21 mouse cellular contexts compared by ENCODE assay signal in genomic region chr13:101501845-101502284, GRCm38 (mm10).
DNase-seq lines count a peak whose midpoint lies in the region; ATAC-seq lines count a peak whose summit lies in the region.
"Had no signal": no experiment of that assay in that cellular context is flagged by ENCODE, and none has a peak within 500 bp of the region (broad histone marks: within the 10 kb centered on the region; RNA-seq: fewer than 3 reads in every experiment).

No protein-coding gene starts in this region.

- no peak overlapping the region for H3K27ac ChIP-seq in hindbrain, embryonic 15.5 days (replicated peaks)
- no peak overlapping the region for H3K27ac ChIP-seq in hindbrain, embryonic 10.5 days
- H3K27ac ChIP-seq in neural tube, embryonic 13.5 days (replicated peaks), result no peak overlapping the region
- H3K27ac ChIP-seq in kidney, embryonic 15.5 days, result no peak overlapping the region
- H3K27ac ChIP-seq: embryonic facial prominence, embryonic 13.5 days; heart, embryonic 13.5 days; kidney, postnatal 0 days; layer of hippocampus, adult 2 months; liver, embryonic 15.5 days had no signal

- 54% methylated on average over 5 of the region's 5 CpGs for WGBS in hindbrain, embryonic 15.5 days
- 85% methylated on average over 5 of the region's 5 CpGs for WGBS in hindbrain, embryonic 10.5 days
- WGBS in neural tube, embryonic 13.5 days, result 61% methylated on average over 5 of the region's 5 CpGs
- WGBS in kidney, embryonic 15.5 days, result 76% methylated on average over 5 of the region's 5 CpGs

- peak; percentile 48; the same call in 1 of the 2 replicates for ATAC-seq in hindbrain, embryonic 15.5 days (ENCODE audit: low FRiP score, low read depth)
- peak; percentile 79 for ATAC-seq in neural tube, embryonic 13.5 days (ENCODE audit: low read depth)
- ATAC-seq in kidney, embryonic 15.5 days (replicated peaks; ENCODE audit: low FRiP score), result no peak
- ATAC-seq: intestine, embryonic 16.5 days; lung, postnatal 0 days had no signal

- H3K9me3 ChIP-seq in hindbrain, embryonic 15.5 days, result no peaks in the 10 kb centered on the region
- no peaks in the 10 kb centered on the region for H3K9me3 ChIP-seq in hindbrain, embryonic 10.5 days
- H3K9me3 ChIP-seq in neural tube, embryonic 13.5 days, result no peaks in the 10 kb centered on the region
- no peaks in the 10 kb centered on the region for H3K9me3 ChIP-seq in kidney, embryonic 15.5 days (replicated peaks)
- H3K9me3 ChIP-seq: embryonic facial prominence, embryonic 13.5 days; heart, embryonic 13.5 days; liver, embryonic 15.5 days had no signal

- H3K36me3 ChIP-seq in hindbrain, embryonic 15.5 days, result no peaks in the 10 kb centered on the region
- no peaks in the 10 kb centered on the region for H3K36me3 ChIP-seq in hindbrain, embryonic 10.5 days
- H3K36me3 ChIP-seq in neural tube, embryonic 13.5 days, result no peaks in the 10 kb centered on the region
- no peaks in the 10 kb centered on the region for H3K36me3 ChIP-seq in kidney, embryonic 15.5 days
- H3K36me3 ChIP-seq: embryonic facial prominence, embryonic 13.5 days; heart, embryonic 13.5 days; liver, embryonic 15.5 days had no signal

- no peak overlapping the region for H3K4me3 ChIP-seq in hindbrain, embryonic 15.5 days
- H3K4me3 ChIP-seq in hindbrain, embryonic 10.5 days, result no peak overlapping the region
- H3K4me3 ChIP-seq in neural tube, embryonic 13.5 days, result no peak overlapping the region
- no peak overlapping the region for H3K4me3 ChIP-seq in kidney, embryonic 15.5 days (replicated peaks)
- H3K4me3 ChIP-seq: embryonic facial prominence, embryonic 13.5 days; heart, embryonic 13.5 days; layer of hippocampus, adult 2 months; liver, embryonic 15.5 days had no signal

- DNase-seq in cerebellum, adult 9-10 months, result peak; percentile 57
- DNase-seq in cerebellum, postnatal 36 days, result no peak
- no peak for DNase-seq in hindbrain, embryonic 10.5 days (ENCODE audit: low spot score)
- no peak for DNase-seq in neural tube, embryonic 10.5 days (ENCODE audit: extremely low spot score, low spot score)
- DNase-seq: adrenal gland, postnatal 10 days; heart, adult 11 months; heart, postnatal 36 days; retina, postnatal 1 day; right cerebral cortex, postnatal 4 days; thymus, postnatal 14 days had no signal

- no peak overlapping the region for H3K4me2 ChIP-seq in hindbrain, embryonic 15.5 days
- no peak overlapping the region for H3K4me2 ChIP-seq in neural tube, embryonic 13.5 days
- no peak overlapping the region for H3K4me2 ChIP-seq in kidney, embryonic 15.5 days
- H3K4me2 ChIP-seq: embryonic facial prominence, embryonic 13.5 days; heart, embryonic 13.5 days; liver, embryonic 15.5 days had no signal

- H3K4me1 ChIP-seq in hindbrain, embryonic 15.5 days (replicated peaks), result no peaks in the 10 kb centered on the region
- no peaks in the 10 kb centered on the region for H3K4me1 ChIP-seq in hindbrain, embryonic 10.5 days (replicated peaks)
- no peaks in the 10 kb centered on the region; the same call in 1 of the 2 replicates for H3K4me1 ChIP-seq in neural tube, embryonic 13.5 days (replicated peaks)
- H3K4me1 ChIP-seq in kidney, embryonic 15.5 days, result 0 out of 2 replicates have a peak, but pooled peaks cover 2% of the 10 kb centered on the region
- H3K4me1 ChIP-seq: embryonic facial prominence, embryonic 13.5 days; heart, embryonic 13.5 days had no signal

- no peaks in the 10 kb centered on the region for H3K27me3 ChIP-seq in hindbrain, embryonic 15.5 days
- H3K27me3 ChIP-seq in hindbrain, embryonic 10.5 days (ENCODE audit: insufficient read depth, poor library complexity, severe bottlenecking), result no peaks in the 10 kb centered on the region
- no peaks in the 10 kb centered on the region for H3K27me3 ChIP-seq in neural tube, embryonic 13.5 days
- H3K27me3 ChIP-seq in kidney, embryonic 15.5 days, result no peaks in the 10 kb centered on the region
- H3K27me3 ChIP-seq: CH12.LX; embryonic facial prominence, embryonic 13.5 days; heart, embryonic 13.5 days had no signal

- H3K9ac ChIP-seq in hindbrain, embryonic 15.5 days, result no peak overlapping the region
- H3K9ac ChIP-seq in neural tube, embryonic 13.5 days, result no peak overlapping the region
- no peak overlapping the region for H3K9ac ChIP-seq in kidney, embryonic 15.5 days
- H3K9ac ChIP-seq: embryonic facial prominence, embryonic 13.5 days; heart, embryonic 13.5 days; liver, embryonic 15.5 days had no signal
